Mouse (Mus musculus): ENCODE measurements at regions not wholly inside any gene's neighbourhood (a gene's known extent, or its start where the extent isn't known, plus 50 kb on each side); places are given as distances from the start of the nearest gene placed in this dataset.
"Not testable (repeated sequence)": the region's sequence is repeated elsewhere in the genome, so short reads cannot be mapped to it uniquely, and the experiment has no call there.

DNA sequence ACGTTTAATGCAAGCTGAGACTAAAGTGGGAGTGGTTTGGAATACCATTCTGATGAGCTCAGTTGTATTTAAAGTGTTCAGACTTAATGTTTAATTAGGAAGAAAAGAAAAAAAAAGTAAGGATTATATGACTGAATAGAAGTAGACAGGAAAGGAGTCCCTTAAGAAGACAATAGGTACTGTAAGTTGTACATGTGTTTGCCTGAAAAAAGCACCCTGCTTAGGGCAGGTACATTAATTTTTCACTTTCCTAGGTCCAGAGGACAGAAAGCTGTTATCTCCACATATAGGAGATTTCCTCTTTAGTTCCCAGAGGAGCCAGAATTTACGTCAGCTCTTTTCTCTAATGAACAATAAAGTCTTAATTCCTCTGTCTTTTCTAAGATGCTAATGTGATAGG is 58.5 kb downstream of the Olfr987 start:
- DNase-seq (ENCODE audit: low spot score), result no peak

DNA sequence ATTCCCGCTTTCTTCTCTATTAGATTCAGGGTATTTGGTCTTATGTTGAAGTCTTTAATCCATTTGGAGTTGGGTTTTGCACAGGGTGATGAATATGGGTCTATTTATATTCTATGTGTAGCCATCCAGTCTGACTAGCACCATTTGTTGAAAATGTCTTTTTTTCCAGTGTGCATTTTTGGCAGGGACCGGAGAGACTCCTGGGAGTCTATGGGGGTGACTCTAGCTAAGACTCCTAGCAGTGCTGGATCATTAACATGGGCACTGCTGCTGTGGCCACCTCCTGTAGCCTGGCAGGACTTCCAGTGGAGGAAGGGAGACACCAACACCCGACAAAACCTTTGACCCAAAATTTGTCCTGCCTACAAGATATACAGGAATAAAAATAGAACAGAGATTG is 61.0 kb downstream of the Olfr987 start:
- DNase-seq (ENCODE audit: low spot score), result no peak

DNA sequence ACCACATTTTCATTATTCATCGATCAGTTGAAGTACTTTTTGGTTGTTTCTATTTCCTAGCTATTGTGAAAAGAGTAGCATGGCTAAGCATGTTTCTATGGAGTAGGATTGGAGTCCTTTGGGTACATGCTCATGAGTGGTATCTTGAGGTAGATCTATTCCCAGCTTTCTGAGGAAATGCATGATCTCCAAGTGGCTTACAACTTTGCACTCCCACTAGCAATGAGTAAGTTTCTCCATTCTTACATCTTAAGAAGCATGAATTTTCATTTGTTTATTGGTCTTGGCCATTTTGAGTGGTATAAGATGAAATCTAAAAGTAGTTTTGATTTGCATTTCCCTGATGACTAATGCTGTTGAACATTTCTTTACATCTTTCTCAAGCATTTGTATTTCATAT is 61.7 kb downstream of the Olfr987 start:
- no peak for DNase-seq (ENCODE audit: low spot score)

DNA sequence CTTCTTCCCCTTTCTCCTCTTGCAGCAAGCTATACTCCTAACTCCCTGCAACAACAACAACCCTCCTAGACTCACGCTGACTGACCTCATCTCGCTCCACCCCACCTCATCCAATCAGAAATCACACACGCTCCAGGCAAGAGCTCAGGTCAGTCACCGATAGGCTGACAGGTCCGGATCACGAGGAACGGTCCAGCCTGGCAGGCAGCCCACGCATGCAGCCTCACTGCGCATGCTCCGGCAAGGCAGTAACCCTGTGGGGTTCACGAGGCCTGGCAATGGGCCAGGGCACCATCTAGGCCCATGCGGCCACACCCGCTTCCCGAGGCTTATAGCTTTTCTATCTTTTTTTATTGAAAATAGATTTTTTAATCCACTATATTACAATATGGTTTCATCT is 69.8 kb upstream of the Lrrc55 start:
- not testable (repeated sequence) for DNase-seq (ENCODE audit: low spot score)

DNA sequence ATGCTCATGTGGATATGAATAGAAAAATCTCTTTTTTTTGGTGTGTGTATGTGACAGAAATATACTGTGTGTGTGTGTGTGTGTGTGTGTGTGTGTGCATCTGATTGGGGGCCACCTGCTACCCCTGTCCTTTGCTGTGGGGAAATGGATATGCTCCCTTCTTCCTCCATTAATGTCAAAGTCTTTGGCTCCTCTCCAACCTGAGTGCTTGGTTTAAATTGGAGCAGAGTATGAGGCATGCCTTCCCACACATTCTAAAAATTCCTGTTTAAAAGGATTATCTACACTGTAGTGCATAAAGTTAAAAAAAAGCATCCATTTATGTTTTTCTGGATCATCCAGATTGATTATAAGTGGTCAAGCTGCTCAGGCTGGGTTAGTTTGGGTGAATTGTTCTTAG is 68.7 kb upstream of the Lrrc55 start:
- DNase-seq (ENCODE audit: low spot score), result no peak

DNA sequence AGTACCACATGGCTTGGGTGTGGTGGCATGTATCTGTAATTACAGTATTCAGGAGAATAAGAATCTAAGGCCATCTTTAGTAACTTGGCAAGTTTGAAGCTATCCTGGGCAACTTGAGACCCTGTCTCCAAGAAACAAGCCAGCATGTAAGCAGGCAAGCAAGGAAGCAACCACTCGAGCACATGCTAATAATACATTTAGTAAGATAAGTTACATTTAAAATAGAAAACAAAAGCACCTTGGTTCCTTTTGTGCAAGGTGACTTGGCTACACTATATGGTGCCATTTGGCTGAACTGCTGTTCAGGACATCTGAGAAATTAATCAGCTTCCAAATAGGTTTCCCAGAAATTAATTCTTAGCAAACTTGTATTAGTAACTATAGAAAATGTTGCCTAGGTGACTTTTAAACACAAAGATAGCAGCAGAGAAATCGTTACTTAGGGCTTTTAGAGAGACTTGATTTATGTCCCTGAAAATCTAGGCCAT is 68.1 kb upstream of the Lrrc55 start:
- no peak for DNase-seq (ENCODE audit: low spot score)

DNA sequence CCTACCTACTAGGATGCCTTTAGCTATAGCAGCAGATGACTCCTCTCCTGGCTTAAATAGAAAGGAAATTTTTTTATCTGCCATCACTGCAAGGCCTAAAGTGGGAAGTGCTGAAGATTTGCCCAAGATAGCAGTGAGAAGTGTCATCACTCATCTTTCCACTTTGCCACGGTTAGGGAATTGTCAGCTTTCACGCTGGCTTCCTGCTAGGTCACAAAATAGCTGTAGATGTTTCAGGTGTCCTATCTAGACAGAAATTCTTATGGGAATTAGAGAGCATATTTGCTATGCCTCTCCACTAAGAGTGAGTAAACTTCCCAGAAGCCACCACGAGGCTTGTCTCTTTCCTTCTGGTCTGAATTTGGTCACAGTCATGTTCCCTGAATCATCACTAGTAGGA is 60.4 kb upstream of the Lrrc55 start:
- no peak for DNase-seq (ENCODE audit: low spot score)

DNA sequence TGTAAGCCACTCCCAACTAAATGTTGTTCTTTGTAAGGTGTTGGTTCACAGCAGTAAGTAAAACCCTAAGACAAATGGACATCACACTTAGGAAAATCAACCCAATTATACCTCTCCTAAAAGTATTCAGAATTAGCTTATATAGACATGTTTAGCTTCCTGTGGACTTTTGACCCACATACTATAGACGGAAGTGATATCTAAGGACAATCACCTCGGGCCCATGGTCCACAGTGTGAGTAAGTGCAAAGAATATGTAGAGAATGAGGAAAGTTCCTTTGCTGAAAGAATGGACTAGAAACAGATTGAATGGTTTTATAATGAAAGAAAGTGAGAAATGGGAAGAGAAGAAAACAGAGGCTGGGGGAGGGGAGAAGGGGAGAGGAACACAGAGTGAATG is 58.6 kb upstream of the Lrrc55 start:
- no peak for DNase-seq (ENCODE audit: low spot score)

DNA sequence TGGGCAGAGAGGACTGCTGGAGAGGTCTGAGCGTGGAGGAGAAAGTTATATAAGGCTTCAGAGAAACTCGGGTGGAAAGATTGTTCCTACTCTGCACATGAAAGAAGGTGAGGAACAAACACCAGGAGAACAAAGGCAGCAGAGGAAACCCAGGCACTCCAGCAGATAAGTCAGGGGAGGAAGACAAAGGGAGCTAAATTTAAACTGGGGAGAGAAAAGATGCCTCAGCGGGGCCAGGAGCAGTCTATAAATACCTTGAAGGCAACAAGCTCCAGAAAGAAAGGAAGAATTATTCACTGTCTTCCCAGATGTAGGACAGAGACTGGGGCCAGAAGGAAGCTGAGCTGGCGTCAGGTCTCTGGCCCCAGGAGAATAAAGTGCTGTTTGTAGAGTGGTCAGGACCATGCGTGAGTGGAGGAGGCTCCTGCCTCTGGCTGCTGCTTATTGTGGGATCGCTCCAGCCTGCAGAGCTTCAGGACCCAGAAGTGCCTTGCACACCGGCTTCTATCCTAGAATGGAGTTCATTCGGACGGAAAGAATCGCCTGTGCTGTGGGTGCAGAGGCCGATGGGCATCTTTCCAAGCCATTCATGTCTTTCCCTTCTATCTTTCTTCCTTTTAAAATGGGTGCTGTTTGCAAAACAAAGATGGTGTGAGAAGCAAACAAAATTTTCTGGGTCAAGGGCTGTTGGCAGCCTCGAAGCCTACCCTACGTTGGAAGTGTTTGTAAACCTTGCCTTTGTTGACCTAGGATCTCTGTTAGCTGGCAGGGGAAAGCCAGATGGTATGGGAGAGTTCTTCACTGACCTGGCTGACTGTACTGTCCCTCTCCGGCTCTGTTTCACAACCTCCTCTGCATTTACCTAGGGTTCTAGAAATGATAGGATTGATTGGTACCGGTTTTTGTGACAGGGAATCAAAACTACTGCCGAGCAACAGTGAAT is 55.6 kb upstream of the Lrrc55 start:
- DNase-seq (ENCODE audit: low spot score), result peak; percentile 45

DNA sequence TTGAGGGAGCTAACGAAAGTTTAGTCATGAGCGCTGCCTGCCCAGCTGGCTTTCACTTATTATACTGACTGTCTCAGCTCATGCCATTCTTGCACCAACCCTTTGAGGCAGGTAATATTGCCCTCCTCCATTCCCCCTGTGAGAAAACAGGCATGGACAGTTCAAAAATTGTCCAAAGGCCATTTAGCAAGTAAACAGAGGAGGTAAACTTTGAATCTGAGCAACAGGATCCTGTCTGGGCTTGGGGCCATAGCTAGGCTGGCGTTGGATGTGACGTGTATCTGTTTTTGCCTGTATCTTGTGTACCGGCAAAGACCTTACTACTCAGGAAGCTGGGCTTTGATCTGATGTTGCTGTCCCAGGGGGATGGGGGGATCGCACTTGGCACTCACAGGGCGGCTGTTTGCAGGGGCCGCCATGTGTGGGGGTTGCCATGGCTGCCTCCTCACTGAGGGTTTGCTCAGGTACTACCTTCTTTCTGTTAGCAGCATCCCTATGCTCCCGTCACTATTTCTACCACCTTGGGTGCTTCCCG is 53.1 kb upstream of the Lrrc55 start:
- DNase-seq (ENCODE audit: low spot score), result no peak
